Mouse (Mus musculus): ENCODE measurements around the gene Scfd2.

Scfd2 gene

GRCm38 (mm10) chr5:74314501-74314900, 217.1 kb downstream of the Scfd2 start:
- in situ Hi-C loops (cut with MboI, MseI), result loop anchor here (25.0 kb wide), 2 partner anchors 248 to 623 kb away; no protein-coding TSS in a partner anchor

- in situ Hi-C loops (cut with MboI, MseI), result loop anchor here (25.0 kb wide), 2 partner anchors 249 to 624 kb away; no protein-coding TSS in a partner anchor
Observed at GRCm38 (mm10) chr5:74313542-74313941, 218.0 kb downstream of the Scfd2 start.

GRCm38 (mm10) chr5:74311865-74312264, 219.7 kb downstream of the Scfd2 start:
- in situ Hi-C loops (cut with MboI, MseI), result loop anchor here (25.0 kb wide), 2 partner anchors 250 to 625 kb away; no protein-coding TSS in a partner anchor

- in situ Hi-C loops (cut with MboI, MseI), result loop anchor here (25.0 kb wide), 2 partner anchors 251 to 626 kb away; no protein-coding TSS in a partner anchor
Observed at GRCm38 (mm10) chr5:74311200-74311825, 220.2 kb downstream of the Scfd2 start.

GRCm38 (mm10) chr5:74310101-74310500, 221.5 kb downstream of the Scfd2 start:
- in situ Hi-C loops (cut with MboI, MseI), result loop anchor here (25.0 kb wide), 2 partner anchors 252 to 627 kb away; no protein-coding TSS in a partner anchor

GRCm38 (mm10) chr5:74307242-74307641, 224.3 kb downstream of the Scfd2 start:
- in situ Hi-C loops (cut with MboI, MseI), result loop anchor here (25.0 kb wide), 2 partner anchors 255 to 630 kb away; no protein-coding TSS in a partner anchor

GRCm38 (mm10) chr5:74305533-74306189, 225.9 kb downstream of the Scfd2 start:
- in situ Hi-C loops (cut with MboI, MseI), result loop anchor here (25.0 kb wide), 2 partner anchors 257 to 632 kb away; no protein-coding TSS in a partner anchor

GRCm38 (mm10) chr5:74304767-74305166, 226.8 kb downstream of the Scfd2 start:
- in situ Hi-C loops (cut with MboI, MseI), result loop anchor here (25.0 kb wide), 2 partner anchors 258 to 633 kb away; no protein-coding TSS in a partner anchor

- in situ Hi-C loops (cut with MboI, MseI), result loop anchor here (25.0 kb wide), 2 partner anchors 260 to 635 kb away; no protein-coding TSS in a partner anchor
Observed at GRCm38 (mm10) chr5:74302331-74302730, 229.2 kb downstream of the Scfd2 start.

- in situ Hi-C loops (cut with MboI, MseI), result loop anchor here (25.0 kb wide), 2 partner anchors 261 to 636 kb away; no protein-coding TSS in a partner anchor
Observed at GRCm38 (mm10) chr5:74301443-74301842, 230.1 kb downstream of the Scfd2 start.

- in situ Hi-C loops (cut with MboI, MseI), result loop anchor here (25.0 kb wide), 2 partner anchors 261 to 636 kb away; no protein-coding TSS in a partner anchor
Observed at GRCm38 (mm10) chr5:74300931-74301330, 230.6 kb downstream of the Scfd2 start.

GRCm38 (mm10) chr5:74300140-74300539, 231.4 kb downstream of the Scfd2 start:
- in situ Hi-C loops (cut with MboI, MseI), result loop anchor here (25.0 kb wide), 2 partner anchors 262 to 637 kb away; no protein-coding TSS in a partner anchor

GRCm38 (mm10) chr5:74297113-74297512, 234.4 kb downstream of the Scfd2 start:
- in situ Hi-C loops (cut with MboI, MseI), result no loop called here

- in situ Hi-C loops (cut with MboI, MseI), result no loop called here
Observed at GRCm38 (mm10) chr5:74296096-74296495, 235.5 kb downstream of the Scfd2 start.

- in situ Hi-C loops (cut with MboI, MseI), result no loop called here
Observed at GRCm38 (mm10) chr5:74293513-74293912, 238.0 kb downstream of the Scfd2 start.

GRCm38 (mm10) chr5:74292050-74292449, 239.5 kb downstream of the Scfd2 start:
- in situ Hi-C loops (cut with MboI, MseI), result no loop called here

- in situ Hi-C loops (cut with MboI, MseI), result no loop called here
Observed at GRCm38 (mm10) chr5:74291575-74291974, 240.0 kb downstream of the Scfd2 start.

- in situ Hi-C loops (cut with MboI, MseI), result no loop called here
Observed at GRCm38 (mm10) chr5:74289957-74290356, 241.6 kb downstream of the Scfd2 start.

- in situ Hi-C loops (cut with MboI, MseI), result no loop called here
Observed at GRCm38 (mm10) chr5:74288206-74288605, 243.4 kb downstream of the Scfd2 start.

- in situ Hi-C loops (cut with MboI, MseI), result no loop called here
Observed at GRCm38 (mm10) chr5:74286301-74286700, 245.3 kb downstream of the Scfd2 start.

GRCm38 (mm10) chr5:74285764-74286163, 245.8 kb downstream of the Scfd2 start:
- in situ Hi-C loops (cut with MboI, MseI), result no loop called here

- in situ Hi-C loops (cut with MboI, MseI), result no loop called here
Observed at GRCm38 (mm10) chr5:74285289-74285688, 246.3 kb downstream of the Scfd2 start.
